Mouse (Mus musculus): ENCODE measurements around the gene Trp53tg5. TPM values are rescaled to one million over a fixed set of nuclear protein-coding genes. Genes with fewer than 3 reads are reported as not detected.

Trp53tg5 gene
- total RNA-seq, 2 experiments from 2014 or later = not detected

DNA sequence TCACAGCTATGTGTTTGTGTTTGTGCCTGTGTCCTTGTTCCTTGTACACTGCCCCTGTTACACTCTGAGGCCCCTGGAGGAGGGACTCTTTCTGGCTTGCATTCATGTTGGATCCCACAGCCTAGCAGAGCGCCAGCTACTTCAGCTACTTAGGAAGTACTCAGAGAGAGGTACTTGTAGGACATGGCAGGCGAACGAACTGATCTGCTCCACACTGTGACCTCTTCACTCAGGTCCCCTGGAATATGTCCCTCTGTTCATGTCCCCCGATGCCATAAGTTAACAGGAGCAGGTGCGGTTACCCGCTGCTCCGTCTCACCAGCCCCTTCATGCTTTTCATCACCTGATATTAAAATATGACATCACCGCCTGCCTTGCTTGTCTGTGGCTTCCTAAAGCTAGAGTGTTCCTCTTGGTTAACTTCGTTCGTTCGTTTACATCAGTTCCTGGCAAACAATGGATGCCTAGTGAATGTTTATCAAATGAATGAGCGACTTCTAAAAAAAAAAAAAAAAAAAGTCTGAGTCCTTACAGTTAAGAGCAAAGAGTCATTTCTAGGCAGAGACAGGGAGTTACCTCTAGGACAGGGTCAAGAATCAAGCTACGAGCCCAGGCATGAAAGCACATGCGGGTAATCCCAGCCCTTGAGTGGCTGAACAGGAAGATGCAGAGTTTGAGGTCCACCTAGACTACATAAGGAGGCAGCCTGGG is 20.3 kb downstream of the Trp53tg5 start:
- intact Hi-C loops (cut with DNase I) = no loop called here

GRCm38 (mm10) chr2:164452000-164452676 is 21.4 kb downstream of the Trp53tg5 start:
- no peak for DNase-seq
- intact Hi-C loops (cut with DNase I) = no loop called here

More for the DNA sequence above, 20.3 kb downstream of the Trp53tg5 start:
- no peak for DNase-seq

DNA sequence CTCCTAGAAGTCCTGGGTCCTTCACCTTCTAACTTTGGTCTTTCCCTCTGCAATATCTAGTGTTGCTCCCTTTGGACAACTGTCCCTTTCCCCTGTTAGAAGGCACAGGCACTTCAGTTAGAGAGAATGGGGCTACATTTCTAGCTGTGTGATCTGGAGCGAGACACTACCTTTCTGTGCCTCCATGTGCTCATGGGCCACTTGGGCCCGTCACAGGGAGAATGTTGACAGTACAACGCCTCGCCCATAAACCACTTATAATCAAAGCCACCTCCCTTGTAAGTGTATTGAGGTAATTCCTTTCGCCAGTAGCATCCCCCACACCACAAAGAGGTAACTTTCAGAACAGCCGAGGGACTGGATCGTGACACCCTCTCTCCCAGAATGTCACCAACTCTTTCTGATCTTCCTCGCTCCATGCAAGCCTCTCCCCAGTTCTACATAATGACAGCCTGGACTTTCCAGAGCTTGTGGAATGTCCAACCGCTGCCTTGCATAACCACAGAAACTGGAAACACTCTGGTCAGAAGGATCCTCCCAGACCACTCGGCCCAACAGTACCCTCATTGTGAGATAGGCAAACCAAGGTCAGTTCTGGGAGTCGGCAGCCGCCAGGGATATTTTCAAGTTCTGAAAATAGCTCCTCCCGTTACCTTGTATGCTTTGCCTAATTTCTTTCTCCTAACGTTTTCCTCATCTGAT is 24.0 kb downstream of the Trp53tg5 start:
- intact Hi-C loops (cut with DNase I) = no loop called here
- DNase-seq = no peak

DNA sequence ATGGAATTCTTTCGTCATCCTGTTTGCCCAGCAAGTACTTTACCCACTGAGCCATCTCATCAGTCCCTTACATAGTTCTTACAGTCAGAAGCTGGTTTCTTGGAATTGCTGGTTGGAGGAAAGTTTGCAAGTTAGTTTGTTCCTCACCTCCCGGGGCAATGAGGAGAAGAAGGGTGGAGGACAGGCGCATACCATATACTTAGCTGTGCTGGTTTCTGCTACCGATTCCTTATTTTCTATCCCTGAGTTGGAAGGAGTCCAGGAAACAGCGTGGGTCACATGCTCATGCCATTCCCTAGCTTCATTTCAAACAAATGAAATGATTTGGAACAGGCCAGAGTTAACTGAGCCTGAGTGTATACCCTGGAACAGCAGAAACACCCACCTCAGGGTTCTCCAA is 24.6 kb downstream of the Trp53tg5 start:
- DNase-seq = no peak
- intact Hi-C loops (cut with DNase I) = no loop called here

DNA sequence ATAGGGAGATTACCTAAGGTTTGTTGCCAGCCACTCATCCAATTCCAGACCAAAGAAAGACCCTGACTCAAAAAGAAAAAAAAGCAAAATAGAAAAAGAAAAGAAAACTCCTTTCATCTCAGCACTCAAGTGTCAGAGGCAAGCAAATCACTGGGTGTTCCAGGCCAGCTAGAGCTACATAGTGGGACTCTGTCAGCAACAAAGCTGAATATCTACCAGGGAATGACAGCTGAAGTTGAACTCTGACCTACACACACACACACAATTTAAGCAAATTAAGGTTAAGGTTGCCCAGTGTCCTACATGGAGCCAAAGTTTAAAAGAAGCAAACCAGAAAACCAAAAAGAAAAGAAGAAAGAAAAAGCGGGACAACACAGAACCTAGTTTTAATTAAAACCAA is 25.4 kb downstream of the Trp53tg5 start:
- intact Hi-C loops (cut with DNase I) = no loop called here
- no peak for DNase-seq

- no peak for DNase-seq
- intact Hi-C loops (cut with DNase I) = no loop called here
Observed at GRCm38 (mm10) chr2:164446086-164446469, 27.4 kb downstream of the Trp53tg5 start.

DNA sequence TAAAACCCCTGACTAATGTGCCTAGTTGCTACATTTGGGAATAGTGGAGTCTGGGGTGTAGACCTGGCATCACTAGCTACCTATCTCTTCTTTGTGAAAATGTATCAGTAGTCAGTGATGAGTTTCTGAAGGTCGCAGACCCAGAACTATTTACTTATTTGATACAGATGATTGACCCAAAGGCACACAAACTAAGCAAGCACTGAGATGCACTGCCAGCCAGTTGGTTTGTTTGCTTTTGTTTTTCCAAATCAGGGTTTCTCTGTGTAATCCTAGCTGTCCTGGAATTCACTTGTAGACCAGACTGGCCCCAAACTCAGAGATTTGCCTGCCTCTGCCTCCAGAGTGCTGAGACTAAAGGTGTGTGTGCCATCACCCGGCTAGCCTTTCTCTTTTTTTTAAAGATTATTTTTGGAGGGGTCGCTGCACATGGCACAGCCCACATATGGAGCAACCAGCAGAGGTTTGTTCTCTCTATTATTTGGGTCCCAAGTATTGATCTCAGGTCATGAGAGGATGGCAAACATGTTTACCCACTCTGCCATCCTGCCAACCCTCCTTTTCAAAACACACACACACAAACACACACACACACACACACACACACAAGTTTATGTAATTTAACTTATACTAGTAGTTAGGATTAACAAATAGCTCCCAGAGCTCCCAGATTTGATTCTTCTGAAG is 28.0 kb downstream of the Trp53tg5 start:
- no peak for DNase-seq
- intact Hi-C loops (cut with DNase I) = no loop called here

DNA sequence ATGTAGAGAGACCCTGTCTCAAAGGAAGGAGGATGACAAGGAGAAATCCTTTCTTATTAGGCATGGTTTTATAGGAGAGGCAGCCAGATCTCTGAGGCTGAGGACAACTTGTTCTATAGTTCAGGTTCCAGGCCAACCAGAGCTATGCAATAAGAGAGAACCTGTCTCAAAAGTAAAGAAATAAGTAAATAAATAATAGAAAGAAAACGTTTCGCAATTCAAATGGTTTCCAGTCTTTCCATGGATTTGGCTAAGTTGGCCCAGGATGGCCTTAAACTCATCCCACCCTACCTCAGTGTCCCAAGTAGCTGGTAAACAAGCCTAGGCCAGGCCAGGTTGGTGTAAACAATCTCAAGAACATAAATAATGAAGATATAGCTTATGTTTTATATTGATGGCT is 28.8 kb downstream of the Trp53tg5 start:
- DNase-seq = no peak

GRCm38 (mm10) chr2:164443460-164444000 is 30.0 kb downstream of the Trp53tg5 start, which contains the start of gene Sdc4:
Gene Sdc4, minus strand, starts transcription at chr2:164443887.
- intact Hi-C loops (cut with DNase I) = no loop called here
- DNase-seq = no peak

More for the DNA sequence above, 28.8 kb downstream of the Trp53tg5 start:
- intact Hi-C loops (cut with DNase I) = no loop called here

DNA sequence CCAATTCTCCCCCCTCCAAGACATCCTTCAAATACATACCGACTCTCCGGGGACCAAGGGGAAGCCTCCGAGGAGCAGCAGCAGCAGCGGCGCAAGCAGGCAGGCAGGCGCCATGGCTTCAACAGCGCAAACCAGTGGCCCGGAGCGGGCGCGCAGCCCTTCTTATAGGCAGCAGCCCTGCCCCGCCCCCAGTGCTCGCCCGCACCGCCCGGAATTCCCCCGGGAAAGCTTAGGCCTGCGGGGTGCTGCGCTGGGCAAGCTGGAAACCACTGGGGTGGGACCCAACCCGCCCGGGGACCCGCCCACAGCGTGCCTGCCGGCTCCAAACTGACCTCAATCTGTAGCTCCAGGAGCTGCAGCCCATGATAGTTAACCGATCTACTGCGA is 30.5 kb downstream of the Trp53tg5 start:
- DNase-seq = peak; percentile 76 to 82
- intact Hi-C loops (cut with DNase I) = no loop called here

DNA sequence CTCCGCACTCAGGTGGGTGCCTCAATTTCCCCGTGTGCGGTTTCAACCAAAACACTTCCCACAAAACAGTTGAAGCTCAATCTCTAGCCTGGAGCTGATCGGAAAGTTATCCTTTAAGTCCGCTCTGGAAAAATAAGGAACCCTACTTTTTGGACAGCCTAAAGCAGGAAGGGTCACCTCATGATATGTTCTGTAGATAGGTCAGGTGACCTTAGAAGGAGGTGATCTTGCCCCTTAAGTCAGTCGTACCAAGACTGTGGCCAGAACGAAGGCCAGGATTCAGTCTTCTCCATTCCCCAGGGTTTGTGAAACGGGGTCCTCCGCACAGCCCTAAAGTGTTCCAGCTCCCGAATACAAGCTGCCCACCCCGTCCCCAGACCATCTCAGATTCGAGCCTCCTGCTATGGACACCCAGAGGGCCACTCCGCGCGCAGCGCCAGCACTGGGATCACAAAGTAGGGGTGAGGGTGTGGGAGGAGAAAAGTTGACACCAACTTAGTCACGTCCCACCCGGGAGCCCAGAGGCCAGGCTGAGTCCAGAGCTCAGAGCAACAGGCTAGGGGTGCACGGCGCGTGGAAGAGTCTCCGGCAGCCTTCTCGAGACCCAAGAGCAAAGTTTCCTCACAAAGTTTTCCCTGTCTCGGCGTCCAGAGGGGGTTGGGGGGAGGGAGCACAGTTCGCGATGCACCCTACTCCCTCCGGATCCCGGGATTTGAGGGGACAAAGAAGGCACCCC is 31.0 kb downstream of the Trp53tg5 start:
- DNase-seq = peak; percentile 43 to 62
- intact Hi-C loops (cut with DNase I) = no loop called here

DNA sequence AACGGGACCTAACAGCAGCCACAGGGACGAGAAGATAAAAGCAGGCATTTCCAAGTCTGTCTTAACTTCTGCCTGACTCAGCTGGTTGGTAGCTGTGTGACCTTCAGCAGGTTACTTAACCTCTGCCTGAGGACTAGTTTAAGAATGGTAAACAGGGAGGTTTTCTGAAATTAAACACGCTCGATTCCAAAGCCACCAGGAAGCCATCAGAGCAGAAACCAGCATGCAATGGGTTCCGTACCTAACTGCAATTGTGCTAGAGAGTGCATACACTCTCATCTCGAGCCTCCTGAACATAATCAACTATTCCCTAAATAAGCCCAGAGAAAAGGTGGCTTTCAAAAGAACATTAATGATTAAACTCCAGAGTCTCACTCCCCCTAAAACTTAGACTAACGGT is 31.8 kb downstream of the Trp53tg5 start:
- no peak for DNase-seq
- intact Hi-C loops (cut with DNase I) = no loop called here

- intact Hi-C loops (cut with DNase I) = no loop called here
- peak in 1 of 2 experiments; percentile 25 for DNase-seq
Observed at GRCm38 (mm10) chr2:164441155-164441554, 32.4 kb downstream of the Trp53tg5 start.

DNA sequence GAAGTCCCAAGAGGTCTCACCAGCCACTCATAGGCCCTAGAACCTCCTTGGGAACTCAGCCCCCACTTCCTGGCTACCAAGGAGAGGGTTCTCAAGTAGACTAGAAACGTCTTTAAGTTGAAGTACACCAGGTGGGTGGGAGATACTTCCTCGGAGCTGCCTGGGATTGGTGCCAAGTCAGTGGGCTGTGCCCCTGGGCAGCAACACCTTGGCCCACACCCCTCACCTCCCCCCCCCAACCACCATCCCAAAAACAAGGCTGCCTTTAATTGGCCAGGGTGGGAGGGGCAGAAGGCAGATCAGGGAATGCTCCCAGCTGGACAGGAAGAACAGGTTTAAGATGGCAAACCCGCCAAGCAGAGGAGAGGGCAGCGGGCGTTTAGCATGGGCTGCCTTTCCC is 33.2 kb downstream of the Trp53tg5 start:
- intact Hi-C loops (cut with DNase I) = no loop called here
- no peak for DNase-seq

DNA sequence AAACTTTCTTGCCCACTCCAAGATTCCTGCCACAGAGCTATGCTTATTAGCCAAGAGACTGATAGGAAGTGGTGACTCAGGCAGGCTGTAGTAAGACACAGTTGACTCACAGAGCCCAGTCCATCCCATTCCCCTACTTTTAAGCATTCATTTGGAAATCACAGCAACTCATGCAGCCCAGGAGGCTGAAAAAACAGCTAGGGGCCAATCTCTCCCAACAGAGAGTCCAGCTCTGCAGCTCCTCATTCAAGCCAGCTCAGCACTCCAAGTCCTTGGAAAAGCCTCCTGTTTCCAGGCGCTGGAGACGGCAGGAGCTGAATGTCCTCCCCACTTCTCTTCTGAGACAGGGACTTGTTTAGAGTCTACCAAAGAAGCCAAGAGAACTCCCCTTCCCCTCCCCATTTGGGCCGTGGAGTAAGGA is 34.5 kb downstream of the Trp53tg5 start:
- intact Hi-C loops (cut with DNase I) = no loop called here
- no peak for DNase-seq

- intact Hi-C loops (cut with DNase I) = no loop called here
- DNase-seq = no peak
Observed at GRCm38 (mm10) chr2:164438257-164438656, 35.3 kb downstream of the Trp53tg5 start.

DNA sequence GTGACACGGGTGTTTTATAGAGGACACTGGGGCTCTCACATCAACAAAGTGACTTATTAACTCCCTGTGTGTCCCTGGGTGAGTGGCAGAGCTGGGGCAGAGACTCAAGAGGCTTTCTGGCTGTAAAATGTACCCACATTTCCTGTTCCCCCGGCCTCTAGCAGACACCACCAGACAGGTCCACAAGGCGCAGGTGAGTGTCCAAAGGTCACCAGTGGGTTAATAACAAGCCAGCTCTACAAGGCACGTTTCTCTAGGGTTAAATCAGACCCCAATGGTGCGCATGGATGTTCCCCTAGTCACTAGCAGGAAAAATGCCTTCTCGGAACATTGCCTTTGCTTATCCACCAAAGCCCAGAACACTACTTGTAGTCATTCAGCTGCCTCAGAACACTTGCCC is 35.8 kb downstream of the Trp53tg5 start:
- no peak for DNase-seq
- intact Hi-C loops (cut with DNase I) = no loop called here

DNA sequence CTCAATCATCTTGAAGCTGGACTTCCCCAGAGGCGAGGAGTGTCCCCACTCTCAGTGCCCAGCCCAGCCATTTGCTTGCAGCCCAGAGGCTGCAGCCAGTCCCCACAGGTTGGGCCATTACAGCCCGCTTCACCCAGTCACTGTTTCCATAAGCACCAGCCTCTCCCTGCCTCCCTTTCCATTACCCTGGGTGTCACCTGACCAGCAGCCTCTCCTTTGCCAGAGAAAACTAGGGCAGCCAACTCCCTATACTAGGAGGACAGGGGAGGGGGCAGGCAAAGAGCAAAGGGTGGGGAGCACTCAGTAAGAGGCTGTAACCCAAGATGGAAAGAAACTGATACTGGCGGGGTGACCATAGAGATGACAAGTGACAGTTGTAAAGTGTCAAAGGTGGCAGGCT is 36.6 kb downstream of the Trp53tg5 start:
- DNase-seq = peak in 1 of 2 experiments; percentile 44
- intact Hi-C loops (cut with DNase I) = no loop called here

- intact Hi-C loops (cut with DNase I) = no loop called here
- DNase-seq = no peak
Observed at GRCm38 (mm10) chr2:164436215-164436913, 37.2 kb downstream of the Trp53tg5 start.
